Mouse (Mus musculus): ENCODE measurements around the gene Znrd1.

The Znrd1 gene

DNA sequence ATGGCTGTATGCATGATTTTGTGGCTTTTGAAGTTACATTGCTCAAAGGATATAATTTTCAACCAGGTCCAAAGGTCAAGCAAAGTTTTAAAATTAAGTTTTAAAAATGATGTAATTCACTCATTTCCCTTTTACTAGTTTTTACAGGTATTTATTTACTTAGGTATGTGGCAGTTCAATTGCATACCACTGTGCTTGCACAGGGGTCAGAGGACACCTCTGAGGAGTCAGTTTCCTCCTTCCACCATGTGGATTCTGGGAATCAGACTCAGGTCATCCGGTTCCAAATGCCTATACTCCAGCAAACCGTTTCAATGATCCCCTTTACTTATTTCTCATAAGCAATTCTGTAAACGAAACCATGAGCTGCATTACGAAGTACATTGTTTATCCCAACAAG, 35.6 kb downstream of the Znrd1 start:
- no peak for DNase-seq (ENCODE audit: low read depth, low spot score)
- Histone ChIP-seq H3K36me3 (ENCODE audit: control insufficient read depth, insufficient read depth, low read length, poor library complexity, severe bottlenecking) (no peaks in the 10 kb centered on the region), H3K27me3 (ENCODE audit: control insufficient read depth, insufficient read depth, low read length, poor library complexity, severe bottlenecking) (no peaks in the 10 kb centered on the region)

DNA sequence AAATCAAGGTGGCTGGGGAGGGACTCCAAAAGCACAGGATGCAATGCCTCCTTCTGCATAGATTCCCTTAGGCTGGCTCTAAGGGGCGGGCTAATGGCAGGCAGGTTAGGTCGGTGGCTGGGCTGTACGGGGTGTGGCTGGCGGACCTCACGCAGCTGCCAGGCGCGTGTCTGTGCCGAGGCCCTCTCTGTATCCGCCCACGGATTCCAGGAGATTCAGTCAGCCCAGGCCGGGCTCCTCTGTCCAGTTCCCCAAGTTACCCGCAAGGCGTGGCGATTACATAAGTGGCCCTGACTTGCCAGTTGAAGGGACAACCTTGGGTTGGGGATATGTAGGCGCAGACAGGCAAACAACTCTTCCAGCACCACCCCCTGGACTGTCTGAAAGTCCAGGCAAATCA, 38.1 kb downstream of the Znrd1 start:
- H3K27me3 ChIP-seq (ENCODE audit: control insufficient read depth, insufficient read depth, low read length, poor library complexity, severe bottlenecking): no peaks in the 10 kb centered on the region
- no peak for DNase-seq (ENCODE audit: low read depth, low spot score)

DNA sequence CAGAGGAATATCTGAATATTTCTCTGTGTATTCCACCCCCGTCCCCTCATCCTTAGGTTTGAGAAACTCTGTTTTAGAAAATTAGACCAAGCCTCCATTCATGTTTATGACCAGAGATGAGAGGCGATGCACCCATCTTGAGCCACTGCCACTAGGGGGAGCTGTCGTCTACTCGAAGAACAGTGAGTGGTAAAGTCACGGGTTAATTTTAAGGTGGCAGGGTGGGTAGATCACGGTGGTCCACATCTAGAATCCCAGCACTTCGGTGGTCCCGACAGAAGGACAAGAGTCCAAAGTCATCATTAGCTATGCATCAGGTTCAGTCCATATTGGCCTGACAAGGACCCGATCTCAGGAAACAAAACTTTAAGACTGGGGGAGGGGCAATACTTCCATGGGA, 43.3 kb downstream of the Znrd1 start:
- DNase-seq (ENCODE audit: low read depth, low spot score): peak; percentile 71
- H3K27me3 ChIP-seq (ENCODE audit: control insufficient read depth, insufficient read depth, low read length, poor library complexity, severe bottlenecking): no peaks in the 10 kb centered on the region; the same call in 1 of the 2 replicates
- H3K36me3 ChIP-seq (ENCODE audit: control insufficient read depth, insufficient read depth, low read length, poor library complexity, severe bottlenecking): no peaks in the 10 kb centered on the region

More for the DNA sequence above, 38.1 kb downstream of the Znrd1 start:
- H3K36me3 ChIP-seq (ENCODE audit: control insufficient read depth, insufficient read depth, low read length, poor library complexity, severe bottlenecking): no peaks in the 10 kb centered on the region

DNA sequence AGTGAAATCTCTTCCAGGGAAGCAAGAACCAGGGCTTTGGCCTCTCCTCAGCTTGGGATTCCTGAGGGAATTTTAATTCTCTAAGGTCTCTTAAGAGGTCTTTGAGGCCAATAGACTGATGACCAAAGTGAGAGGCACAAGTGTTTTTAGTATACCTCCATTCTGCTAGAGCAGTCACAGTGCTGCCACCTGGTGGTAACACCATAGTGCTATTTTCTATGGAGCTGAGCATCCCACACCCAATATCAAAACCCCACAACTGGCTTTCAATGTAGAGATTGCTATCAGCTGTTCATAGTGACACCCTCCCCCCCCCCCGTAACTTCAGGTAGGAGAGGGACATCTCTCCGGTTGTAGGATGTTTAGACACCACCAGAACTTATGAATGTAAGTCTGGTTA, 44.3 kb downstream of the Znrd1 start:
- Histone ChIP-seq H3K27me3 (ENCODE audit: control insufficient read depth, insufficient read depth, low read length, poor library complexity, severe bottlenecking) (no peaks in the 10 kb centered on the region; the same call in 1 of the 2 replicates), H3K36me3 (ENCODE audit: control insufficient read depth, insufficient read depth, low read length, poor library complexity, severe bottlenecking) (no peaks in the 10 kb centered on the region)
- DNase-seq (ENCODE audit: low read depth, low spot score): peak; percentile 84

DNA sequence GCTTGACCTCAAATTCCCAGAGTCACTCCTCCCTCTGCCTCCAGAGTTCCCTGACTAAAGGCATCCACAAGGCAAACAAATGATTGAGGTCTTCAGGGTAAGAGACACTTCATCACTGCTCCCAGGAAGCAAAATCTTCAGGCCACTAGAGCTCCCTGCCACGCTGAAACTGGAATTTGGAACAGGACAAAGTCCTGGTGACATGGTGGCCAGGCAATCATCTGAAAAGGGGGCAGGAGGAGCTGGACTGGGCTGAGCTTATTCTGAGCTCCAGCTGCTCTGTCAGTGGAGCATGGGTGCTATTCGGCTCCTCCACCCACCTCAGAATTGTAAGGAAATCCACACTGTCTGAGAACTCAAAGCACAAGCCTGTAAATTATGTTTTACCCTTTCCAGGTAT, 46.3 kb downstream of the Znrd1 start:
- Histone ChIP-seq H3K27me3 (ENCODE audit: control insufficient read depth, insufficient read depth, low read length, poor library complexity, severe bottlenecking) (no peaks in the 10 kb centered on the region; the same call in 1 of the 2 replicates), H3K36me3 (ENCODE audit: control insufficient read depth, insufficient read depth, low read length, poor library complexity, severe bottlenecking) (no peaks in the 10 kb centered on the region)
- no peak for DNase-seq (ENCODE audit: low read depth, low spot score)

DNA sequence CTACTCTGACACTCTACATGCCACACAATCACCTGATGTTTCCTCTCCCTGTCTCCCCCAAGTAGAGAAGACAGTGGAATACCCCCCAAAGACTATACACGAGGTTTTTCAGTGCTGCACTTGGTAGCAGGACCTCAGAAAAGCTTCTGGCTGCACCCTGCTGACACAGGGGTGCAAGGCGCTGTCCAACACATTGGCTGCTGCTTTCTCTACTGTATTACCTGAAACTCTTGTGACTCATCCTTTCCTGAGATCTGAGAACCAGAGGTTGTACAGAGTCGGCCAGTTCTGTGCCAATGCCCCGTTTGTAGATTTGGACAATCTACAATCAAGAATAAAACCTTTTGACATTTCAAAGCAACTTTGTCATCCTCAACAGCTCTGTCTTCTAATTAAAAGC, 48.6 kb downstream of the Znrd1 start:
- H3K27me3 ChIP-seq (ENCODE audit: control insufficient read depth, insufficient read depth, low read length, poor library complexity, severe bottlenecking): no peaks in the 10 kb centered on the region; the same call in 1 of the 2 replicates
- no peak for DNase-seq (ENCODE audit: low read depth, low spot score)
- no peaks in the 10 kb centered on the region for H3K36me3 ChIP-seq (ENCODE audit: control insufficient read depth, insufficient read depth, low read length, poor library complexity, severe bottlenecking)

DNA sequence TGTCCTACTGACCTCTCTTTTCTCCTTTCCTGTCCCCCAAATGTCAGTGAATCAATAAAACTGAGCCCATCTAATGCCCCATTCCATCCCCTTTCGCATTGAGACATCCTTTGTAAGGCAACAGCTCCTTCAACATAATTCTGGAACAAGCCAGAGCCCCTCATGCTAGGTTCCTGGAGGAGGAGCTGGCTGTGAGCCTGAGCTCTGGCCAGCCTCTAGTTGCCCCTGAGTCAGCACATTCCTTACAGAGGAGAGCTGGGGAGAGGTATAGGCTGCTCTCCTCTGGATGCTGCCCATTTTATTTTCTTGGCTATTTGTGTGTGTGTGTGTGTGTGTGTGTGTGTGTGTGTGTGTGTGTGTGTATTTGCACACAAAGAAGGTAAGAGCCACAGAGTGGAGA, 50.1 kb downstream of the Znrd1 start:
- DNase-seq (ENCODE audit: low read depth, low spot score): no peak
- no peaks in the 10 kb centered on the region for H3K36me3 ChIP-seq (ENCODE audit: control insufficient read depth, insufficient read depth, low read length, poor library complexity, severe bottlenecking)
- H3K27me3 ChIP-seq (ENCODE audit: control insufficient read depth, insufficient read depth, low read length, poor library complexity, severe bottlenecking): no peaks in the 10 kb centered on the region; the same call in 1 of the 2 replicates
